Mouse (Mus musculus) liver, embryonic 12.5 days (tissue): ENCODE measurements around the gene Slc6a5. TPM values are rescaled to one million over a fixed set of nuclear protein-coding genes. Genes with fewer than 3 reads are reported as not detected.

ENCODE experiments used
- ATAC-seq: fragments of 200-750 bp; cut with Nextera tagmentation; 2 replicates; pipeline ENCODE4 v1.8.0; 2017; ENCODE audit warnings: moderate number of reproducible peaks, mild to moderate bottlenecking, moderate library complexity
- H3K27ac ChIP-seq: fragments of 300-500 bp; sonication (generic); 2 replicates; pipeline ENCODE4 v1.5.1; 2016; ENCODE audit warnings: mild to moderate bottlenecking
- H3K27me3 ChIP-seq: fragments of 300-500 bp; sonication (generic); replicated peaks from 2 replicates; pipeline ENCODE4 v1.6.1; 2016; ENCODE audit warnings: mild to moderate bottlenecking, moderate library complexity
- H3K36me3 ChIP-seq: fragments of 300-500 bp; sonication (generic); 2 replicates; pipeline ENCODE4 v1.6.1; 2016; ENCODE audit warnings: mild to moderate bottlenecking, moderate library complexity
- H3K4me1 ChIP-seq: fragments of 300-500 bp; sonication (generic); 2 replicates; pipeline ENCODE4 v1.6.1; 2016
- H3K4me2 ChIP-seq: fragments of 300-500 bp; sonication (generic); 2 replicates; pipeline ENCODE4 v1.6.1; 2016; ENCODE audit warnings: mild to moderate bottlenecking, moderate library complexity
- H3K4me3 ChIP-seq: fragments of 300-500 bp; sonication (generic); 2 replicates; pipeline ENCODE4 v1.5.1; 2016; ENCODE audit warnings: mild to moderate bottlenecking, moderate library complexity
- H3K9ac ChIP-seq: fragments of 300-500 bp; sonication (generic); 2 replicates; pipeline ENCODE4 v1.6.1; 2016; ENCODE audit warnings: mild to moderate bottlenecking, moderate library complexity
- H3K9me3 ChIP-seq: fragments of 300-500 bp; sonication (generic); replicated peaks from 2 replicates; pipeline ENCODE4 v1.6.1; 2016; ENCODE audit warnings: mild to moderate bottlenecking, moderate library complexity
- WGBS: fragments of 180-500 bp; shearing (Covaris S2); methylation state at CpG from one replicate; pipeline ENCODE4 v1.1.7; 2016; ENCODE audit not compliant: insufficient replicate concordance; 5-methylcytosine and 5-hydroxymethylcytosine counted together
- polyA plus RNA-seq: library from polyadenylated mRNA; unstranded; fragments of >200 nt; fragmentation: Nextera tagmentation; extraction: Ambion mirVana; gene quantifications from 2 replicates; pipeline ENCODE4 v1.2.1, GENCODE M21; 2016

Slc6a5 gene
- polyA plus RNA-seq, 1 experiment from 2014 or later: not detected

- no peaks in the 10 kb centered on the region for H3K4me1 ChIP-seq
- no peak overlapping the region for H3K4me2 ChIP-seq
- H3K36me3 ChIP-seq: no peaks in the 10 kb centered on the region
- WGBS: 57% methylated on average over 4 of the region's 4 CpGs
- H3K9ac ChIP-seq: no peak overlapping the region
- no peaks in the 10 kb centered on the region for H3K27me3 ChIP-seq
- no peak overlapping the region for H3K27ac ChIP-seq
- no peaks in the 10 kb centered on the region for H3K9me3 ChIP-seq
- no peak for ATAC-seq
- H3K4me3 ChIP-seq: no peak overlapping the region
These were observed 43.7 kb downstream of the Slc6a5 start for GRCm38 (mm10) chr7:49953546-49954181.

- Histone ChIP-seq H3K9me3 (no peaks in the 10 kb centered on the region), H3K4me1 (no peaks in the 10 kb centered on the region), H3K9ac (no peak overlapping the region), H3K36me3 (no peaks in the 10 kb centered on the region), H3K4me3 (no peak overlapping the region), H3K27ac (no peak overlapping the region), H3K27me3 (no peaks in the 10 kb centered on the region), H3K4me2 (no peak overlapping the region)
- no peak for ATAC-seq
- WGBS: 61% methylated on average over 7 of the region's 7 CpGs
These were observed 44.9 kb downstream of the Slc6a5 start for GRCm38 (mm10) chr7:49954834-49955233.

GRCm38 (mm10) chr7:49957142-49957541 lies 47.2 kb downstream of the Slc6a5 start:
- no peak overlapping the region for H3K27ac ChIP-seq

GRCm38 (mm10) chr7:49963764-49964163 lies 53.8 kb downstream of the Slc6a5 start:
- Histone ChIP-seq H3K4me3 (no peak overlapping the region), H3K9ac (no peak overlapping the region), H3K27ac (no peak overlapping the region), H3K36me3 (no peaks in the 10 kb centered on the region), H3K9me3 (no peaks in the 10 kb centered on the region), H3K4me1 (no peaks in the 10 kb centered on the region), H3K4me2 (no peak overlapping the region), H3K27me3 (no peaks in the 10 kb centered on the region)
- no peak for ATAC-seq
- 69% methylated on average over 2 of the region's 2 CpGs for WGBS

More at GRCm38 (mm10) chr7:49957142-49957541, 47.2 kb downstream of the Slc6a5 start:
- Histone ChIP-seq H3K4me3 (no peak overlapping the region), H3K9ac (no peak overlapping the region), H3K27me3 (no peaks in the 10 kb centered on the region), H3K4me1 (no peaks in the 10 kb centered on the region), H3K4me2 (no peak overlapping the region), H3K9me3 (no peaks in the 10 kb centered on the region), H3K36me3 (no peaks in the 10 kb centered on the region)
- WGBS: 56% methylated on average over 3 of the region's 3 CpGs
- ATAC-seq: no peak

- 50% methylated on average over 4 of the region's 4 CpGs for WGBS
- Histone ChIP-seq H3K4me2 (no peak overlapping the region), H3K27ac (no peak overlapping the region), H3K36me3 (no peaks in the 10 kb centered on the region), H3K27me3 (peaks cover 21% of the 10 kb centered on the region), H3K4me1 (no peaks in the 10 kb centered on the region), H3K4me3 (no peak overlapping the region), H3K9me3 (no peaks in the 10 kb centered on the region), H3K9ac (no peak overlapping the region)
- no peak for ATAC-seq
These were observed 59.6 kb downstream of the Slc6a5 start for GRCm38 (mm10) chr7:49969516-49969915.

GRCm38 (mm10) chr7:49974841-49975440 lies 65.0 kb downstream of the Slc6a5 start, which contains the start of gene Nell1:
Gene Nell1, plus strand, starts transcription at chr7:49974864.
- Histone ChIP-seq H3K4me3 (peak within 1 kb of the TSS; percentile 41), H3K27me3 (peaks cover 66% of the 10 kb centered on the region), H3K4me2 (peak within 1 kb of the TSS; percentile 58), H3K4me1 (no peaks in the 10 kb centered on the region), H3K9me3 (no peaks in the 10 kb centered on the region), H3K27ac (no peak within 1 kb of the TSS), H3K36me3 (no peaks in the 10 kb centered on the region), H3K9ac (no peak within 1 kb of the TSS)
- 4% methylated on average over 52 of the region's 52 CpGs for WGBS
- no peak for ATAC-seq

GRCm38 (mm10) chr7:49975441-49976121 lies 65.6 kb downstream of the Slc6a5 start:
- Histone ChIP-seq H3K4me2 (peak overlapping the region; percentile 58), H3K4me1 (no peaks in the 10 kb centered on the region), H3K36me3 (no peaks in the 10 kb centered on the region), H3K27me3 (peaks cover 71% of the 10 kb centered on the region), H3K9ac (no peak overlapping the region), H3K9me3 (no peaks in the 10 kb centered on the region), H3K4me3 (peak overlapping the region; percentile 41), H3K27ac (no peak overlapping the region)
- ATAC-seq: no peak
- 3% methylated on average over 40 of the region's 40 CpGs for WGBS

GRCm38 (mm10) chr7:49981511-49982227 lies 71.7 kb downstream of the Slc6a5 start:
- H3K9ac ChIP-seq: no peak overlapping the region

GRCm38 (mm10) chr7:49984698-49985097 lies 74.8 kb downstream of the Slc6a5 start:
- no peak for ATAC-seq
- Histone ChIP-seq H3K27ac (no peak overlapping the region), H3K36me3 (no peaks in the 10 kb centered on the region), H3K4me1 (no peaks in the 10 kb centered on the region), H3K9me3 (no peaks in the 10 kb centered on the region), H3K4me2 (no peak overlapping the region), H3K9ac (no peak overlapping the region), H3K4me3 (no peak overlapping the region), H3K27me3 (peaks cover 6% of the 10 kb centered on the region; the same call in 1 of the 2 replicates)
- WGBS: 41% methylated on average over 6 of the region's 6 CpGs

More at GRCm38 (mm10) chr7:49981511-49982227, 71.7 kb downstream of the Slc6a5 start:
- Histone ChIP-seq H3K4me1 (no peaks in the 10 kb centered on the region), H3K4me2 (no peak overlapping the region), H3K9me3 (no peaks in the 10 kb centered on the region), H3K36me3 (no peaks in the 10 kb centered on the region), H3K27ac (no peak overlapping the region), H3K4me3 (no peak overlapping the region), H3K27me3 (peaks cover 28% of the 10 kb centered on the region)
- WGBS: 15% methylated on average over 9 of the region's 9 CpGs
- ATAC-seq: no peak

GRCm38 (mm10) chr7:49985947-49986346 lies 76.0 kb downstream of the Slc6a5 start:
- WGBS: 86% methylated on average over 8 of the region's 8 CpGs
- Histone ChIP-seq H3K4me3 (no peak overlapping the region), H3K27ac (no peak overlapping the region), H3K9ac (no peak overlapping the region), H3K4me1 (no peaks in the 10 kb centered on the region), H3K9me3 (no peaks in the 10 kb centered on the region), H3K4me2 (no peak overlapping the region), H3K27me3 (no peaks in the 10 kb centered on the region), H3K36me3 (no peaks in the 10 kb centered on the region)
- no peak for ATAC-seq

- Histone ChIP-seq H3K4me2 (no peak overlapping the region), H3K36me3 (no peaks in the 10 kb centered on the region), H3K9ac (no peak overlapping the region), H3K27me3 (no peaks in the 10 kb centered on the region), H3K4me1 (no peaks in the 10 kb centered on the region), H3K9me3 (no peaks in the 10 kb centered on the region), H3K27ac (no peak overlapping the region), H3K4me3 (no peak overlapping the region)
- 43% methylated on average over 4 of the region's 4 CpGs for WGBS
- ATAC-seq: no peak
These were observed 89.4 kb downstream of the Slc6a5 start for GRCm38 (mm10) chr7:49999321-49999720.

- H3K36me3 ChIP-seq: no peaks in the 10 kb centered on the region
- H3K4me2 ChIP-seq: no peak overlapping the region
- H3K9me3 ChIP-seq: no peaks in the 10 kb centered on the region
- no peaks in the 10 kb centered on the region for H3K27me3 ChIP-seq
- no peak overlapping the region for H3K9ac ChIP-seq
- 54% methylated on average over 2 of the region's 2 CpGs for WGBS
- no peak for ATAC-seq
- no peaks in the 10 kb centered on the region for H3K4me1 ChIP-seq
- no peak overlapping the region for H3K4me3 ChIP-seq
- H3K27ac ChIP-seq: no peak overlapping the region
These were observed 95.3 kb downstream of the Slc6a5 start for GRCm38 (mm10) chr7:50005268-50005667.
